Mouse (Mus musculus): ENCODE data around the gene Stra8.

GRCm38 (mm10) chr6:34906661-34907060, 13.3 kb upstream of the Stra8 start:
- TF ChIP-seq CTCF (IDR thresholded peaks at IDR 0.05; ENCODE audit: low read depth, low read length) (no peak), POLR2AphosphoS5 (IDR thresholded peaks at IDR 0.05; ENCODE audit: insufficient replicate concordance, low read depth, low read length) (no peak), GATA1 (IDR thresholded peaks at IDR 0.05; ENCODE audit: borderline replicate concordance, low read length) (no peak), TAL1 (conservative IDR thresholded peaks at IDR 0.05; ENCODE audit: low read depth, low read length) (no peak), GATA2 (IDR thresholded peaks at IDR 0.05; ENCODE audit: borderline replicate concordance, low read depth, low read length) (no peak)
